Mouse (Mus musculus): Measurements from ENCODE around the gene Arl3. TPM values are rescaled to one million over a fixed set of nuclear protein-coding genes. Genes with fewer than 3 reads are reported as not detected.

Arl3 gene
- total RNA-seq, 1 experiment from 2014 or later = 26.3 TPM

DNA sequence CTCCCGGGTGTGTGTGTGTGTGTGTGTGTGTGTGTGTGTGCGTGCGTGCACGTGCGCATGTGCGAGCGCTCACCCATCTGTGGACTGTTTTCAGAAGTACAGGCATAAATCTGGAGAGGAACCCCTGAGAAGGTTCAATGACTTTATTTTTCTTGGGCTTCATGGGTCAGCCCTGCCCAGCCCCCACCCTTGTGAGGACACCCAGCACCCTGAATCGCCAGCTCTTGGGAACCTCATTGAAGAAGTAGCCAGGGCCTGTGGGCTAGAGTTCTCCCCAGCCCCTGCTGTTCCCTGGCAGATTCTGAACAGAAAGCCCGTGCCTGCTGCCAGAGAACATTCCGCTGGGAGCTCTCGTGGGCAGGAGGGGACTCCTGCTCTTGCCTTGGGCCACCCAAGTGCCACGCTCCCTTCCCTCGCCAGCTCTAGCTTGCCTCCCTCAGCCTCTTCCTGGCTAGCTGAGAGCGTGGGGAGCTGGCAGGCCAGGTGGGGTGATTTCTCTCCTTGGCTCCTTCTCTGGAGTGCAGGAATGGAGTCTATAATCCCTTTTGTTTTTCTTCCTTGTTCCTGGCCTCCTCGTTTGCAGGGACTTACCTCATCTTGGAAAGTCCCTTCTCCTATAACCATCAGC, 89.2 kb downstream of the Arl3 start:
- ATAC-seq (ENCODE audit: extremely low read depth, insufficient number of reproducible peaks, low FRiP score, poor library complexity, severe bottlenecking) = no peak

DNA sequence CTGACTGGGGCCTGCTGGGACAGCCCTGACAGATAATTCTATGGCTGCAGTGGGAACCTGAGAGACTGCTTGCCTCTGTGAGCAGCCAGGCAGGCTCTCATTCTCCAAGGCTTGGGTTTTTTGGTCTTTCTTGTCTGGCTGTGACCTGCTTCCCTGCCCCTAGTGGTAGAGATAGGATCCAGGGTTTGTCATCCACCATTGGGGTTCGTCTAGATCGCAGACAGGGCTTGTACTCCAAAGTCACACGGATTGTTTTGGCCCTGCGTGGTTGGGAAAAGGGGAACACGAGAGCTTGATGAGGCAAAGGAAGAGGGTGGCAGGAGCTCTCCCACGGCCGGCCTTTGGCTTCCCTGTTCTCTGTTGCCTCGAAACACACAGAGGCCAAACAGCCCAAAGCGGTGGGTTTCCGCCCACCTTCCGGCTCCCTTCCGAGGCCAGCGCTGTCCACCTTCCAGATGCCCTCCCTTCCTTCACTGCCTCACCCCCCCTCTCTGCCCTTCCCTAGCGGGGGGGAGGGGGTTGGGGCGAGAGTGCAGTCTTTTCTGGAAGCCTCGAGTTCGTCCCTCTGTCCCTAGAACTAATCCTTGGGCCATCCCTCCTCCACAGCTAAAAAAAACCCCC, 90.0 kb downstream of the Arl3 start:
- no peak; the same call in 1 of the 2 replicates for ATAC-seq (ENCODE audit: extremely low read depth, insufficient number of reproducible peaks, low FRiP score, poor library complexity, severe bottlenecking)

DNA sequence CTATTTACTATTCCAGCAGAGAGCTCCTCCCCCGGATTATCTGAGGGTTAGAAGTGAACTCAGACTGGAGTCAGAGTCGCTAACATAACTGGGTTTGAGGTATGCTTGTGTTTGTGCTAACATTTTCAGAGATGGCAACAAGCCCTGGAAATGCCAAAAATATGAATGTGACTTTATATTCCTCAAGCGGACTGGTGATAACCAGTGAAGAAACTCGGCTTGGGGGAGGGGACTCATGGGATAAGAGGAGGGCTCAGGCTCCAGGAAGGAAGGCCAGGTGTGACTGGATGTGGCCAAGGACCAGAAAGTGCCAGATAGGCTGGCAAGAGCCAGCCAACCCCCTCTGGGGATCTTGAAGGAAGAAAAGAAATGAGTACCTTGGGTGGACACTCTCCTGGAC, 91.2 kb downstream of the Arl3 start:
- ATAC-seq (ENCODE audit: extremely low read depth, insufficient number of reproducible peaks, low FRiP score, poor library complexity, severe bottlenecking) = no peak

DNA sequence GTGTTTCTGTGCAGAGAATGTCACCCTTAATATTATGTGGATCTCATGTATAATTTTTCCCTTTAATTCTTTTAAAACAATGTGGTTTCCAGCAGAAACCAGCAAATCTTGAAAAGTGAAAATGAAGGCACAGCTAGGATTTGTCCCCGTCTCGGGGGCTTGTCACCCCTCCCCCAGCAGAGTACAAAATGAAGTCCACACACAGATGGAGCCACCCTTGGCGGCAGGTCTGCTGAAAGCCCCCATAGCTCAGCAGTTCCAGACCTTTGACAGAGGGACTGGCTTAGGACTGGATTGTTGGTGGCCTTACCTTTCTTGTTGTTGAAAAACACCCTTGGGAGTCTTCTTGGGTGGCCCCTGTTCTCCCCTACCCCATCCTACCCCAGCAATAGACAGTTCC, 91.6 kb downstream of the Arl3 start:
- ATAC-seq (ENCODE audit: extremely low read depth, insufficient number of reproducible peaks, low FRiP score, poor library complexity, severe bottlenecking) = no peak

Other genes starting within 250 kb of the Arl3 start
- 2.2 and 2.8 TPM in 2 replicates for gene Psd, start 246.0 kb downstream of the Arl3 start, total RNA-seq (2017)
- 1.8 and 3.1 TPM in 2 replicates for gene Fbxl15, start 245.0 kb downstream of the Arl3 start, total RNA-seq (2017)
- gene Cuedc2, start 234.5 kb downstream of the Arl3 start, total RNA-seq (2017) = 32.4 and 53.2 TPM in 2 replicates
- 0.37 TPM in 1 of 2 replicates, not detected in the other for gene Mfsd13a, start 232.1 kb downstream of the Arl3 start, total RNA-seq (2017)
- not detected in 2 replicates for gene 2310034G01Rik, start 222.9 kb downstream of the Arl3 start, total RNA-seq (2017)
- gene Actr1a, start 177.4 kb downstream of the Arl3 start, total RNA-seq (2017) = 105 and 111 TPM in 2 replicates
- 19.6 and 21.3 TPM in 2 replicates for gene Sufu, start 176.3 kb downstream of the Arl3 start, total RNA-seq (2017)
- 36.7 and 47.5 TPM in 2 replicates for gene Trim8, start 71.5 kb downstream of the Arl3 start, total RNA-seq (2017)
- gene Sfxn2, start 167 bp upstream of the Arl3 start, total RNA-seq (2017) = 20.3 and 21.1 TPM in 2 replicates
- 77.1 and 79.3 TPM in 2 replicates for gene Wbp1l, start 25.9 kb upstream of the Arl3 start, total RNA-seq (2017)
- 0.23 TPM in 1 of 2 replicates, not detected in the other for gene Cyp17a1, start 100.0 kb upstream of the Arl3 start, total RNA-seq (2017)
- 3.8 and 4.3 TPM in 2 replicates for gene Borcs7, start 116.7 kb upstream of the Arl3 start, total RNA-seq (2017)
- 13.4 and 18.4 TPM in 2 replicates for gene As3mt, start 134.3 kb upstream of the Arl3 start, total RNA-seq (2017)
- 2.7 and 3.5 TPM in 2 replicates for gene Cnnm2, start 188.4 kb upstream of the Arl3 start, total RNA-seq (2017)